Mouse (Mus musculus): Measurements from ENCODE around the gene Cnpy2.

DNA sequence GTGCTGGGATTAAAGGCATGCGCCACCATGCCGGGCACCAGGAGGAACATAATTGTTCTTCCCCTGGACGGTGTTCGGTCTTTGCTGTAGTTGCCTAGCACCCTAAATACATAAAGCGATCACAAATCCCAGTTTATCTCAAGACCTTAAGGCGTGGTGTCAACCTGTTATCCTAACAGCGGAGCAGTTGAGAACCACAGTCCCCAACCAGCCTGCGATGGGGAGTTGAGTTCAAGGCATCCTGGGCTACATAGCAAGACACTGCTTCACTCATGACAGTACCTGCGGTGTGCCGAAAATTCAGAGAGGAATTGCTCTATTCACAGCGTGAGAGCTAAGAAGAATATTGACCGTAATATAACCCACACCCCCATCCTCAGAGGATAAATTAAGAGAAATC, 618 bp upstream of the Cnpy2 start:
- TF ChIP-seq ZC3H11A (IDR thresholded peaks at IDR 0.05; ENCODE audit: borderline replicate concordance, low read depth, low read length) (no peak), CHD2 (IDR thresholded peaks at IDR 0.05; ENCODE audit: low read depth, low read length) (no peak), ZNF384 (IDR thresholded peaks at IDR 0.05; ENCODE audit: low read depth, low read length) (no peak), HCFC1 (IDR thresholded peaks at IDR 0.05; ENCODE audit: borderline replicate concordance, insufficient read depth, low read length) (no peak)

Data from ES-E14 (cell line).